Mouse (Mus musculus): ENCODE measurements around the gene Gnmt. TPM values are rescaled to one million over a fixed set of nuclear protein-coding genes. Genes with fewer than 3 reads are reported as not detected.

The Gnmt gene
- polyA plus RNA-seq (2014; fragmentation: Illumina TruSeq; extraction: RNeasy Lipid Tissue Mini Kit (QIAGEN cat#74804); ENCODE audit: low read depth, low replicate concordance) = 173 TPM

GRCm38 (mm10) chr17:46728904-46729318 lies at the start of gene Gnmt:
Gnmt (minus strand) TSS chr17:46729168.

GRCm38 (mm10) chr17:46772404-46773277 lies 43.7 kb upstream of the Gnmt start, which contains the start of gene 2310039H08Rik:
2310039H08Rik (plus strand) TSS chr17:46772635.

GRCm38 (mm10) chr17:46763544-46763943 lies 34.6 kb upstream of the Gnmt start, which contains the start of gene Ptcra:
Ptcra (minus strand) TSS chr17:46763712.

DNA sequence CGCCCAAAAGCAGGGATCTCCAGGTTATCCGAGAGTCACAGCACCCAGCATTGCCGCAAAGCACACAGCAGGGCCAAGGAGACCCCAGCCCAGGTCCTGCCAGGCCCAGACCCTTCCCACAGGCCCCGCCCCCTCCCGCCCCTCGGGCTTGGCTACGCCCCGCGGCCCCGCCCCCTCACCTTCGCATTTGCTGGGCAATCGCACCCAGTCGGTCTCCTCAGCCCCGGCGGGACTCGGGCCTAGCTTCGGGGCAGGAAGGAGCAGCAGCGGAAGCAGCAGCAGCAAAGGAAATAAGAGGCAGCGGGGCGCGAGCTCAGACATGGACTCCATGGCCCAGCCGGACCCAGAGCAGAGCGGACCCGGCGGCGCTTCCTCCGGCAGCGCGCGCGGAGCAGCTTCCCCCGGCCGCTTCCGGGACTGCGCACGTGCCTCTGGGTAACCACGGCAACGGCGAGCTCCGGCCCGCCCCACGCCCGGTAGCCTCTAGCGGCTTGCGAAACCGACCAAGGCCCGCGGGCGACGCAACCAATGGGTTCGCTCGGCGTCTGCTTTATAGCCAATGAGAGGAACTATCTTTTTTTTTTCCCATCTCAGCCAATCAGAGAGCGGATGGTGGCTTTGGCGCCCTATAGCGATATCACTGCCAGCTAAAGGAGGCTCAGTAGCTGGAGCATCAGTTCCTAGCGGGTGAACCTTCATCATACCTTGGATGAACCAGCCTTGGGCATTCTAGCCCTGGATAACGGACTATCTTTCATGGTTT lies 23.0 kb upstream of the Gnmt start, which contains the start of gene Cnpy3:
Cnpy3 (minus strand) TSS at position 421 of the 763 bp plus-strand sequence.

GRCm38 (mm10) chr17:46710959-46711597 lies 17.9 kb downstream of the Gnmt start, which contains the start of gene Pex6:
Pex6 (plus strand) TSS chr17:46711463.

DNA sequence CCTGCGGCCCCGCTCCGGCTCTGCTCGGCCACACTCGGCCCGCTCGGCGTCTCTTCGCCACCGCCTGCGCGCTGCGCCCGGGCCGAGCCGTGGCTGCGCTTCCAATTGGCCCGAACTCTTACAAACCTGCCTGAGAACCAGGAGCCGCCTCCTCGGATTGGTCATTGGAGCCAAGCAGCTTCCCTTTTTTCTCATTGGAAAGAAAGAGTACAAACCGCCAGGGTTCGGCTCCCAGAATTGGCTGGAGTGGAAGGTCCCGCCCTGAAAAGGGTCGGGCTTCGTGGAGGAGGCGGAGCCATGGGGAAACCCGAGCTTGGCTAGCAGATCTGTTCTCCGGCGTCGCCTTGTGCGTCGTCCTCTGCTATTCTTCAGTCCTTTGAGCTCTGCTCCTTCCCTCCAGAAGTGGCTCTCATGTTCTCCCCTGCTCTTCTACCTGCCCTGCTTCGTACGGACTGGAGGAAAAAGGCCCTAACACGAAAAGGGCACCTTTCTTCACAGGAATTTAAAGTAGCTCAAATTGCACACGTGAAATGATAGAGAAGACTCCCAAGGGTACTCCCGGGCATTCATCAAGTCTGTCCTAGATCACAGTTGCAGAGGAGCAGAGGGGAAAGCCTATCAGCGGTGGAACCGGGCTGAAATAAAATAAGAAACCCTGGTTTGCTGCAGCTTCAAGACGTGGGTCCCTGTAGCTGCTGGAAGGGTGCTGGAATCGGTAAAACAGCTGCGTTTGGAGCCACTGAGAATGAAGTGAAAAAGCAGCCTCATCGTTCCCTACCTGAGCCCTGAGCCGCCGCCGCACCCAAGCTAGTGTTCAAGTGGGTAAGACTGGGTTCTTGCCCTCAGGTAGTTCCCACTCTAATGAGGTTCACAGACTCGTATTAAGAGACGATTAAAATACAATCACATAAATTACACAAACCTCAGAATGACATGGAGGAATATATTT lies 23.8 kb downstream of the Gnmt start, which contains the start of gene Ppp2r5d:
Ppp2r5d (minus strand) TSS at position 225 of the 949 bp plus-strand sequence.

GRCm38 (mm10) chr17:46680760-46681373 lies 48.1 kb downstream of the Gnmt start, which contains the start of gene Klhdc3:
Klhdc3 (minus strand) TSS chr17:46680914.

GRCm38 (mm10) chr17:46678416-46678815 lies 50.6 kb downstream of the Gnmt start, which contains the start of gene Mea1:
Mea1 (plus strand) TSS chr17:46678793.

Other genes starting within 250 kb of the Gnmt start
- 0.05 TPM for gene Ttbk1, start 241.5 kb downstream of the Gnmt start, polyA plus RNA-seq (2014; fragmentation: Illumina TruSeq; extraction: RNeasy Lipid Tissue Mini Kit (QIAGEN cat#74804); ENCODE audit: low read depth, low replicate concordance)
- 3.6 TPM for gene Dnph1, start 232.5 kb downstream of the Gnmt start, polyA plus RNA-seq (2014; fragmentation: Illumina TruSeq; extraction: RNeasy Lipid Tissue Mini Kit (QIAGEN cat#74804); ENCODE audit: low read depth, low replicate concordance)
- 0.87 TPM for gene Cul9, start 182.8 kb downstream of the Gnmt start, polyA plus RNA-seq (2014; fragmentation: Illumina TruSeq; extraction: RNeasy Lipid Tissue Mini Kit (QIAGEN cat#74804); ENCODE audit: low read depth, low replicate concordance)
- 0.29 TPM for gene Srf, start 173.0 kb downstream of the Gnmt start, polyA plus RNA-seq (2014; fragmentation: Illumina TruSeq; extraction: RNeasy Lipid Tissue Mini Kit (QIAGEN cat#74804); ENCODE audit: low read depth, low replicate concordance)
- not detected for gene Ptk7, start 99.7 kb downstream of the Gnmt start, polyA plus RNA-seq (2014; fragmentation: Illumina TruSeq; extraction: RNeasy Lipid Tissue Mini Kit (QIAGEN cat#74804); ENCODE audit: low read depth, low replicate concordance)
- 1.0 TPM for gene Klc4, start 83.1 kb downstream of the Gnmt start, polyA plus RNA-seq (2014; fragmentation: Illumina TruSeq; extraction: RNeasy Lipid Tissue Mini Kit (QIAGEN cat#74804); ENCODE audit: low read depth, low replicate concordance)
- gene Mrpl2, start 82.9 kb downstream of the Gnmt start, polyA plus RNA-seq (2014; fragmentation: Illumina TruSeq; extraction: RNeasy Lipid Tissue Mini Kit (QIAGEN cat#74804); ENCODE audit: low read depth, low replicate concordance) = 3.9 TPM
- gene Cul7, start 78.8 kb downstream of the Gnmt start, polyA plus RNA-seq (2014; fragmentation: Illumina TruSeq; extraction: RNeasy Lipid Tissue Mini Kit (QIAGEN cat#74804); ENCODE audit: low read depth, low replicate concordance) = 0.19 TPM
- 3.1 TPM for gene Rrp36, start 54.8 kb downstream of the Gnmt start, polyA plus RNA-seq (2014; fragmentation: Illumina TruSeq; extraction: RNeasy Lipid Tissue Mini Kit (QIAGEN cat#74804); ENCODE audit: low read depth, low replicate concordance)
- 11.7 TPM for gene Mea1, start 50.4 kb downstream of the Gnmt start, polyA plus RNA-seq (2014; fragmentation: Illumina TruSeq; extraction: RNeasy Lipid Tissue Mini Kit (QIAGEN cat#74804); ENCODE audit: low read depth, low replicate concordance)
- gene Klhdc3, start 48.3 kb downstream of the Gnmt start, polyA plus RNA-seq (2014; fragmentation: Illumina TruSeq; extraction: RNeasy Lipid Tissue Mini Kit (QIAGEN cat#74804); ENCODE audit: low read depth, low replicate concordance) = 6.7 TPM
- gene Ppp2r5d, start 24.1 kb downstream of the Gnmt start, polyA plus RNA-seq (2014; fragmentation: Illumina TruSeq; extraction: RNeasy Lipid Tissue Mini Kit (QIAGEN cat#74804); ENCODE audit: low read depth, low replicate concordance) = 6.5 TPM
- 0.90 TPM for gene Pex6, start 17.7 kb downstream of the Gnmt start, polyA plus RNA-seq (2014; fragmentation: Illumina TruSeq; extraction: RNeasy Lipid Tissue Mini Kit (QIAGEN cat#74804); ENCODE audit: low read depth, low replicate concordance)
- 2.3 TPM for gene Cnpy3, start 23.0 kb upstream of the Gnmt start, polyA plus RNA-seq (2014; fragmentation: Illumina TruSeq; extraction: RNeasy Lipid Tissue Mini Kit (QIAGEN cat#74804); ENCODE audit: low read depth, low replicate concordance)
- not detected for gene Ptcra, start 34.5 kb upstream of the Gnmt start, polyA plus RNA-seq (2014; fragmentation: Illumina TruSeq; extraction: RNeasy Lipid Tissue Mini Kit (QIAGEN cat#74804); ENCODE audit: low read depth, low replicate concordance)
- gene 2310039H08Rik, start 43.5 kb upstream of the Gnmt start, polyA plus RNA-seq (2014; fragmentation: Illumina TruSeq; extraction: RNeasy Lipid Tissue Mini Kit (QIAGEN cat#74804); ENCODE audit: low read depth, low replicate concordance) = 19.9 TPM
- gene Rpl7l1, start 53.5 kb upstream of the Gnmt start, polyA plus RNA-seq (2014; fragmentation: Illumina TruSeq; extraction: RNeasy Lipid Tissue Mini Kit (QIAGEN cat#74804); ENCODE audit: low read depth, low replicate concordance) = 34.9 TPM
- 5.4 TPM for gene Bicral, start 129.3 kb upstream of the Gnmt start, polyA plus RNA-seq (2014; fragmentation: Illumina TruSeq; extraction: RNeasy Lipid Tissue Mini Kit (QIAGEN cat#74804); ENCODE audit: low read depth, low replicate concordance)
- gene Tbcc, start 161.5 kb upstream of the Gnmt start, polyA plus RNA-seq (2014; fragmentation: Illumina TruSeq; extraction: RNeasy Lipid Tissue Mini Kit (QIAGEN cat#74804); ENCODE audit: low read depth, low replicate concordance) = 2.1 TPM
- gene Prph2, start 181.3 kb upstream of the Gnmt start, polyA plus RNA-seq (2014; fragmentation: Illumina TruSeq; extraction: RNeasy Lipid Tissue Mini Kit (QIAGEN cat#74804); ENCODE audit: low read depth, low replicate concordance) = not detected